Mouse (Mus musculus) CH12.LX (cell line): ENCODE results near the gene Hspb3. TPM values are rescaled to one million over a fixed set of nuclear protein-coding genes. Genes with fewer than 3 reads are reported as not detected.

Source experiments
- DNase-seq: peaks from one replicate; pipeline ENCODE4 v3.0.0-alpha.2; 2013; ENCODE audit errors: extremely low read depth
- H3K27ac ChIP-seq: 2 replicates; pipeline ENCODE4 v1.5.1; 2012; ENCODE audit warnings: low read depth, mild to moderate bottlenecking, control low read depth, moderate library complexity; ENCODE audit not compliant: insufficient read depth
- H3K27me3 ChIP-seq: replicated peaks from 2 replicates; pipeline ENCODE3; 2012; ENCODE audit warnings: inconsistent platforms
- H3K36me3 ChIP-seq, 2 experiments: replicated peaks in 1 of 2; 2 replicates each; pipeline versions ENCODE3 to v1.6.1; 2012; ENCODE audit warnings: inconsistent platforms in 1 of 2, low read length in 1 of 2, mild to moderate bottlenecking in 1 of 2, mixed read lengths in 1 of 2, moderate library complexity in 1 of 2; ENCODE audit not compliant: control insufficient read depth in 1 of 2, insufficient read depth in 1 of 2
- H3K4me1 ChIP-seq, 2 experiments: 2 replicates each; pipeline ENCODE4 v1.6.1; 2012; ENCODE audit warnings: inconsistent platforms in 1 of 2, moderate library complexity in 1 of 2; ENCODE audit not compliant: insufficient read depth in 2 of 2, control insufficient read depth in 1 of 2
- H3K4me2 ChIP-seq: 2 replicates; pipeline ENCODE4 v1.6.1; 2012; ENCODE audit warnings: low read depth, mild to moderate bottlenecking, control low read depth; ENCODE audit not compliant: poor library complexity, insufficient read depth, severe bottlenecking
- H3K4me3 ChIP-seq, 3 experiments: fragments of 150-350 bp in 1 of 3; sonication (generic) in 1 of 3; replicated peaks in 1 of 3; 2 replicates each; pipeline versions ENCODE3 to v1.5.1; 2011 to 2012; ENCODE audit warnings: low read depth in 2 of 3, low read length in 2 of 3, mild to moderate bottlenecking in 2 of 3, moderate library complexity in 2 of 3, control low read depth in 1 of 3, improper control_type of control experiment in 1 of 3, inconsistent platforms in 1 of 3, mixed read lengths in 1 of 3; ENCODE audit not compliant: poor library complexity in 1 of 3
- H3K79me2 ChIP-seq: replicated peaks from 2 replicates; pipeline ENCODE4 v1.6.1; 2012; ENCODE audit warnings: mild to moderate bottlenecking, moderate library complexity; ENCODE audit not compliant: control insufficient read depth, poor library complexity, insufficient read depth, severe bottlenecking; ENCODE audit errors: extremely low read depth
- H3K9ac ChIP-seq: 2 replicates; pipeline ENCODE4 v1.6.1; 2012; ENCODE audit warnings: low read depth, mild to moderate bottlenecking, control low read depth, moderate library complexity; ENCODE audit not compliant: insufficient read depth
- H3K9me3 ChIP-seq: replicated peaks from 2 replicates; pipeline ENCODE3; 2012; ENCODE audit warnings: low read length, inconsistent platforms, mixed read lengths
- CHD1 ChIP-seq: IDR thresholded peaks from 2 replicates; pipeline ENCODE4 v1.6.1; 2012; ENCODE audit warnings: low read depth, low read length, improper control_type of control experiment, inconsistent platforms
- CHD2 ChIP-seq: IDR thresholded peaks from 2 replicates; pipeline ENCODE4 v1.6.1; 2011; ENCODE audit warnings: low read length, improper control_type of control experiment
- CTCF ChIP-seq, 2 experiments: IDR thresholded peaks in 1 of 2; conservative IDR thresholded peaks in 1 of 2; 2 replicates each; pipeline ENCODE4 v1.5.1; 2011 to 2012; ENCODE audit warnings: low read depth in 2 of 2, low read length in 2 of 2, improper control_type of control experiment in 1 of 2, inconsistent platforms in 1 of 2, mild to moderate bottlenecking in 1 of 2, moderate library complexity in 1 of 2
- E2F4 ChIP-seq: IDR thresholded peaks from 2 replicates; pipeline ENCODE4 v1.6.1; 2011; ENCODE audit warnings: low read depth, low read length, improper control_type of control experiment; ENCODE audit not compliant: insufficient replicate concordance
- EP300 ChIP-seq: IDR thresholded peaks from 2 replicates; pipeline ENCODE4 v1.6.1; 2011; ENCODE audit warnings: low read length, improper control_type of control experiment
- ETS1 ChIP-seq: conservative IDR thresholded peaks from 2 replicates; pipeline ENCODE4 v1.6.1; 2012; ENCODE audit warnings: low read depth, mild to moderate bottlenecking, inconsistent platforms, low read length, improper control_type of control experiment, moderate library complexity
- GABPA ChIP-seq: IDR thresholded peaks from 2 replicates; pipeline ENCODE4 v1.6.1; 2012; ENCODE audit warnings: low read depth, low read length, improper control_type of control experiment, inconsistent platforms; ENCODE audit not compliant: insufficient replicate concordance
- IRF4 ChIP-seq: IDR thresholded peaks from 2 replicates; pipeline ENCODE4 v1.6.1; 2014; ENCODE audit warnings: low read depth, mild to moderate bottlenecking, inconsistent platforms, low read length, improper control_type of control experiment
- KAT2A ChIP-seq: IDR thresholded peaks from 2 replicates; pipeline ENCODE4 v1.6.1; 2012; ENCODE audit warnings: low read length, improper control_type of control experiment, inconsistent platforms; ENCODE audit not compliant: insufficient replicate concordance
- MAX ChIP-seq: IDR thresholded peaks from 2 replicates; pipeline ENCODE4 v1.6.1; 2011; ENCODE audit warnings: low read length, improper control_type of control experiment
- MAZ ChIP-seq: IDR thresholded peaks from 2 replicates; pipeline ENCODE4 v1.6.1; 2012; ENCODE audit warnings: low read depth, mild to moderate bottlenecking, inconsistent platforms, low read length, improper control_type of control experiment, moderate library complexity
- MEF2A ChIP-seq: IDR thresholded peaks from 2 replicates; pipeline ENCODE4 v1.6.1; 2014; ENCODE audit warnings: low read depth, mild to moderate bottlenecking, inconsistent platforms, low read length, improper control_type of control experiment, borderline replicate concordance
- MXI1 ChIP-seq: IDR thresholded peaks from 2 replicates; pipeline ENCODE4 v1.6.1; 2011; ENCODE audit warnings: mild to moderate bottlenecking, low read depth, low read length, improper control_type of control experiment
- MYC ChIP-seq: IDR thresholded peaks from 2 replicates; pipeline ENCODE4 v1.6.1; 2011; ENCODE audit warnings: low read depth, mild to moderate bottlenecking, improper control_type of control experiment, low read length
- NELFE ChIP-seq: IDR thresholded peaks from 2 replicates; pipeline ENCODE4 v1.6.1; 2011; ENCODE audit warnings: low read depth, low read length, improper control_type of control experiment
- NRF1 ChIP-seq: IDR thresholded peaks from 2 replicates; pipeline ENCODE4 v1.6.1; 2014; ENCODE audit warnings: low read depth, mild to moderate bottlenecking, inconsistent platforms, low read length, improper control_type of control experiment, moderate library complexity
- PAX5 ChIP-seq: IDR thresholded peaks from 2 replicates; pipeline ENCODE4 v1.6.1; 2012; ENCODE audit warnings: low read length, inconsistent platforms, mixed read lengths
- RCOR1 ChIP-seq: conservative IDR thresholded peaks from 2 replicates; pipeline ENCODE4 v1.6.1; 2012; ENCODE audit warnings: low read depth, mild to moderate bottlenecking, inconsistent platforms, low read length, improper control_type of control experiment
- SIN3A ChIP-seq: IDR thresholded peaks from 2 replicates; pipeline ENCODE4 v1.6.1; 2012; ENCODE audit warnings: low read length, improper control_type of control experiment, inconsistent platforms
- TCF12 ChIP-seq: IDR thresholded peaks from 2 replicates; pipeline ENCODE4 v1.6.1; 2014; ENCODE audit warnings: low read depth, mild to moderate bottlenecking, inconsistent platforms, low read length, improper control_type of control experiment
- USF1 ChIP-seq: IDR thresholded peaks from 2 replicates; pipeline ENCODE4 v1.6.1; 2014; ENCODE audit warnings: low read depth, mild to moderate bottlenecking, inconsistent platforms, low read length, improper control_type of control experiment
- ZC3H11A ChIP-seq: IDR thresholded peaks from 2 replicates; pipeline ENCODE4 v1.6.1; 2012; ENCODE audit warnings: low read depth, mild to moderate bottlenecking, inconsistent platforms, low read length, improper control_type of control experiment
- ZKSCAN1 ChIP-seq: IDR thresholded peaks from 2 replicates; pipeline ENCODE4 v1.6.1; 2012; ENCODE audit warnings: low read depth, inconsistent platforms, low read length, improper control_type of control experiment, borderline replicate concordance
- ZNF384 ChIP-seq: IDR thresholded peaks from 2 replicates; pipeline ENCODE4 v1.6.1; 2012; ENCODE audit warnings: low read depth, low read length, improper control_type of control experiment, inconsistent platforms
- dilution Hi-C: fragments of 300-500 bp; cut with MboI; formaldehyde crosslinking; loops from 2 replicates; pipeline ENCODE4 v1.14.3; 2020; ENCODE audit warnings: low sequenced_read_pairs; ENCODE audit not compliant: extremely low pct_unique_long_range_greater_than_20kb, extremely low pct_ligation_motif_present
- in situ Hi-C: fragments of 300-500 bp; cut with MboI; formaldehyde crosslinking; loops from 3 replicates; pipeline ENCODE4 v1.14.3; 2019; ENCODE audit warnings: low sequenced_read_pairs, low pct_ligation_motif_present, low pct_unique_long_range_greater_than_20kb, mixed read lengths
- polyA plus RNA-seq: library from polyadenylated mRNA; unstranded; fragments of >175 nt; gene quantifications from 2 replicates; pipeline ENCODE4 v1.2.1, GENCODE M21; 2012; ENCODE audit warnings: low read depth; ENCODE audit not compliant: insufficient read length
- total RNA-seq, 2 experiments: library from RNA; depleted of rRNA; stranded (reverse); fragments of 300-350 nt in 1 of 2; fragments of >200 nt in 1 of 2; gene quantifications; 2 replicates each; pipeline ENCODE4 v1.2.3; 2012 to 2014

Gene Hspb3
- total and polyA plus RNA-seq, 3 experiments: not detected

GRCm38 (mm10) chr13:113686691-113687121 is 23.2 kb upstream of the Hspb3 start:
- H3K4me2 ChIP-seq: no peak overlapping the region
- H3K36me3 ChIP-seq: no peaks in the 10 kb centered on the region
- no peaks in the 10 kb centered on the region for H3K9me3 ChIP-seq
- H3K9ac ChIP-seq: no peak overlapping the region
- dilution Hi-C loops (no loop called here), in situ Hi-C loops (no loop called here)
- TF ChIP-seq PAX5 (no peak), GABPA (no peak), ZC3H11A (no peak), ETS1 (no peak), TCF12 (no peak), EP300 (no peak), MYC (no peak), CTCF (conservative IDR thresholded peaks at IDR 0.05 in 1 of 2, IDR thresholded peaks at IDR 0.05 in 1 of 2; ENCODE audit: low read depth in 2 of 2, low read length in 2 of 2) (no peak), MEF2A (no peak), ZNF384 (no peak), MXI1 (no peak), IRF4 (no peak), SIN3A (no peak), CHD2 (no peak), CHD1 (no peak), USF1 (no peak), MAX (no peak), NRF1 (no peak), ZKSCAN1 (no peak)
- no peak overlapping the region for H3K27ac ChIP-seq
- no peaks in the 10 kb centered on the region for H3K27me3 ChIP-seq
- no peak for DNase-seq
- H3K79me2 ChIP-seq: no peaks in the 10 kb centered on the region
- no peaks in the 10 kb centered on the region for H3K4me1 ChIP-seq
- no peak overlapping the region for H3K4me3 ChIP-seq

- in situ Hi-C loops (no loop called here), dilution Hi-C loops (no loop called here)
- H3K27ac ChIP-seq: no peak overlapping the region
- no peak overlapping the region for H3K4me3 ChIP-seq
- H3K27me3 ChIP-seq: no peaks in the 10 kb centered on the region
- peaks cover 5% of the 10 kb centered on the region for H3K9me3 ChIP-seq
- no peaks in the 10 kb centered on the region for H3K4me1 ChIP-seq
- DNase-seq: no peak
- no peaks in the 10 kb centered on the region for H3K36me3 ChIP-seq
- H3K79me2 ChIP-seq: no peaks in the 10 kb centered on the region
- H3K9ac ChIP-seq: no peak overlapping the region
- no peak overlapping the region for H3K4me2 ChIP-seq
- TF ChIP-seq KAT2A: no peak
- no peak for TF ChIP-seq GABPA
- TF ChIP-seq MAZ: no peak
- TF ChIP-seq E2F4: no peak
- no peak for TF ChIP-seq NRF1
- no peak for TF ChIP-seq CTCF (conservative IDR thresholded peaks at IDR 0.05 in 1 of 2, IDR thresholded peaks at IDR 0.05 in 1 of 2; ENCODE audit: low read depth in 2 of 2, low read length in 2 of 2)
- TF ChIP-seq RCOR1: no peak
- TF ChIP-seq NELFE: no peak
These were observed 19.3 kb upstream of the Hspb3 start for GRCm38 (mm10) chr13:113682821-113683220.
